Mouse (Mus musculus): Measurements from ENCODE around the gene Lgals2. TPM values are rescaled to one million over a fixed set of nuclear protein-coding genes. Genes with fewer than 3 reads are reported as not detected.

The Lgals2 gene
- polyA plus RNA-seq, 1 experiment from 2014 or later = not detected

- H3K4me3 ChIP-seq = no peak overlapping the region
- WGBS = 3% methylated on average over 6 of the region's 6 CpGs
- no peaks in the 10 kb centered on the region for H3K9me3 ChIP-seq
- H3K4me1 ChIP-seq (replicated peaks) = peaks cover 30% of the 10 kb centered on the region
- H3K4me2 ChIP-seq = no peak overlapping the region
- ATAC-seq (ENCODE audit: low FRiP score) = no peak
- no peak overlapping the region for H3K27ac ChIP-seq
- no peaks in the 10 kb centered on the region for H3K36me3 ChIP-seq
- H3K9ac ChIP-seq = no peak overlapping the region
- peaks cover 69% of the 10 kb centered on the region for H3K27me3 ChIP-seq
These were observed 51.0 kb downstream of the Lgals2 start for GRCm38 (mm10) chr15:78804326-78804725.

GRCm38 (mm10) chr15:78803499-78803900, 51.8 kb downstream of the Lgals2 start:
- H3K9me3 ChIP-seq = no peaks in the 10 kb centered on the region
- peaks cover 70% of the 10 kb centered on the region for H3K27me3 ChIP-seq
- WGBS = 3% methylated on average over 8 of the region's 8 CpGs
- no peak overlapping the region for H3K9ac ChIP-seq
- H3K4me1 ChIP-seq (replicated peaks) = peaks cover 34% of the 10 kb centered on the region
- no peak overlapping the region; the same call in 1 of the 2 replicates for H3K4me2 ChIP-seq
- H3K4me3 ChIP-seq = peak overlapping the region; percentile 53; the same call in 1 of the 2 replicates
- H3K27ac ChIP-seq = no peak overlapping the region
- no peak for ATAC-seq (ENCODE audit: low FRiP score)
- H3K36me3 ChIP-seq = no peaks in the 10 kb centered on the region

GRCm38 (mm10) chr15:78802776-78803391, 52.4 kb downstream of the Lgals2 start, which contains the start of gene Card10:
Gene Card10, minus strand, starts transcription at chr15:78803042.
- Histone ChIP-seq H3K27ac (no peak within 1 kb of the TSS), H3K9ac (peak within 1 kb of the TSS; percentile 74)
- 1% methylated on average over 68 of the region's 70 CpGs for WGBS

GRCm38 (mm10) chr15:78801971-78802741, 53.2 kb downstream of the Lgals2 start:
- Histone ChIP-seq H3K27ac (no peak overlapping the region), H3K9ac (peak overlapping the region; percentile 74), H3K4me3 (peak overlapping the region; percentile 53), H3K27me3 (peaks cover 82% of the 10 kb centered on the region), H3K9me3 (no peaks in the 10 kb centered on the region), H3K4me2 (peak overlapping the region; percentile 81), H3K4me1 (replicated peaks) (peaks cover 34% of the 10 kb centered on the region), H3K36me3 (no peaks in the 10 kb centered on the region)
- ATAC-seq (ENCODE audit: low FRiP score) = 0 out of 2 replicates have a peak, but pooled peaks have one; percentile 36
- 4% methylated on average over 63 of the region's 67 CpGs for WGBS

More at GRCm38 (mm10) chr15:78802776-78803391, 52.4 kb downstream of the Lgals2 start, which contains the start of gene Card10:
- Histone ChIP-seq H3K4me1 (replicated peaks) (peaks cover 34% of the 10 kb centered on the region), H3K4me2 (peak within 1 kb of the TSS; percentile 81), H3K4me3 (peak within 1 kb of the TSS; percentile 53), H3K27me3 (peaks cover 76% of the 10 kb centered on the region), H3K9me3 (no peaks in the 10 kb centered on the region), H3K36me3 (no peaks in the 10 kb centered on the region)
- 0 out of 2 replicates have a peak, but pooled peaks have one; percentile 33 for ATAC-seq (ENCODE audit: low FRiP score)

GRCm38 (mm10) chr15:78801571-78801970, 53.8 kb downstream of the Lgals2 start:
- H3K9ac ChIP-seq = peak overlapping the region; percentile 74; the same call in 1 of the 2 replicates
- H3K27me3 ChIP-seq = peaks cover 81% of the 10 kb centered on the region
- ATAC-seq (ENCODE audit: low FRiP score) = no peak
- whole genome bisulfite sequencing = 71% methylated on average over 9 of the region's 9 CpGs
- H3K36me3 ChIP-seq = no peaks in the 10 kb centered on the region
- peak overlapping the region; percentile 53; the same call in 1 of the 2 replicates for H3K4me3 ChIP-seq
- peak overlapping the region; percentile 81 for H3K4me2 ChIP-seq
- peaks cover 35% of the 10 kb centered on the region for H3K4me1 ChIP-seq (replicated peaks)
- no peak overlapping the region for H3K27ac ChIP-seq
- H3K9me3 ChIP-seq = no peaks in the 10 kb centered on the region

Small RNA genes lying within 50 kb of the gene (microRNA-seq; reads per million reads assigned to microRNA genes)
- gene Mir6955 = not detected

Other genes with a start within 250 kb of the Lgals2 start
- 4.6 and 5.0 TPM in 2 replicates for gene Elfn2, start 136.8 kb downstream of the Lgals2 start, polyA plus RNA-seq (2015; fragmentation: Nextera tagmentation; extraction: Ambion mirVana)
- gene Mfng, start 82.1 kb downstream of the Lgals2 start, polyA plus RNA-seq (2015; fragmentation: Nextera tagmentation; extraction: Ambion mirVana) = 36.7 and 40.1 TPM in 2 replicates
- gene Card10, start 52.5 kb downstream of the Lgals2 start, polyA plus RNA-seq (2015; fragmentation: Nextera tagmentation; extraction: Ambion mirVana) = 1.6 TPM in 2 replicates
- 9.5 and 11.0 TPM in 2 replicates for gene Cdc42ep1, start 12.9 kb downstream of the Lgals2 start, polyA plus RNA-seq (2015; fragmentation: Nextera tagmentation; extraction: Ambion mirVana)
- gene Gga1, start 21.7 kb upstream of the Lgals2 start, polyA plus RNA-seq (2015; fragmentation: Nextera tagmentation; extraction: Ambion mirVana) = 49.9 and 50.6 TPM in 2 replicates
- gene Gm49510, start 44.1 kb upstream of the Lgals2 start, polyA plus RNA-seq (2015; fragmentation: Nextera tagmentation; extraction: Ambion mirVana) = not detected in 2 replicates
- 3.8 and 4.5 TPM in 2 replicates for gene Sh3bp1, start 44.2 kb upstream of the Lgals2 start, polyA plus RNA-seq (2015; fragmentation: Nextera tagmentation; extraction: Ambion mirVana)
- gene Pdxp, start 58.4 kb upstream of the Lgals2 start, polyA plus RNA-seq (2015; fragmentation: Nextera tagmentation; extraction: Ambion mirVana) = 62.7 and 64.3 TPM in 2 replicates
- 193 and 202 TPM in 2 replicates for gene Lgals1, start 71.2 kb upstream of the Lgals2 start, polyA plus RNA-seq (2015; fragmentation: Nextera tagmentation; extraction: Ambion mirVana)
- 57.4 and 62.3 TPM in 2 replicates for gene Nol12, start 79.4 kb upstream of the Lgals2 start, polyA plus RNA-seq (2015; fragmentation: Nextera tagmentation; extraction: Ambion mirVana)
- gene Triobp, start 92.2 kb upstream of the Lgals2 start, polyA plus RNA-seq (2015; fragmentation: Nextera tagmentation; extraction: Ambion mirVana) = 31.6 and 36.6 TPM in 2 replicates
- gene H1f0, start 172.9 kb upstream of the Lgals2 start, polyA plus RNA-seq (2015; fragmentation: Nextera tagmentation; extraction: Ambion mirVana) = 259 and 266 TPM in 2 replicates
- 0.17 TPM in 1 of 2 replicates, not detected in the other for gene Galr3, start 186.4 kb upstream of the Lgals2 start, polyA plus RNA-seq (2015; fragmentation: Nextera tagmentation; extraction: Ambion mirVana)
- gene Ankrd54, start 207.4 kb upstream of the Lgals2 start, polyA plus RNA-seq (2015; fragmentation: Nextera tagmentation; extraction: Ambion mirVana) = 50.4 and 51.5 TPM in 2 replicates
- 179 and 185 TPM in 2 replicates for gene Eif3l, start 219.7 kb upstream of the Lgals2 start, polyA plus RNA-seq (2015; fragmentation: Nextera tagmentation; extraction: Ambion mirVana)